Mouse (Mus musculus) lung, postnatal 0 days (tissue): ENCODE data around the gene Rgs6. TPM values are rescaled to one million over a fixed set of nuclear protein-coding genes. Genes with fewer than 3 reads are reported as not detected.

Experiments
- ATAC-seq: fragments of 200-750 bp; cut with Nextera tagmentation; 2 replicates; pipeline ENCODE4 v1.8.0; 2017; ENCODE audit warnings: moderate library complexity
- DNase-seq: peaks from one replicate; pipeline ENCODE4 v3.0.0-alpha.2; 2016; ENCODE audit warnings: low spot score
- H3K27ac ChIP-seq: fragments of 300-500 bp; sonication (generic); 2 replicates; pipeline ENCODE4 v1.5.1; 2014; ENCODE audit warnings: antibody characterized with exemption, mild to moderate bottlenecking, low read length, mixed read lengths
- H3K27me3 ChIP-seq: fragments of 300-500 bp; sonication (generic); replicated peaks from 2 replicates; pipeline ENCODE4 v1.6.1; 2014; ENCODE audit warnings: low read length, mixed read lengths; ENCODE audit not compliant: insufficient read depth
- H3K36me3 ChIP-seq: fragments of 300-500 bp; sonication (generic); 2 replicates; pipeline ENCODE4 v1.6.1; 2014; ENCODE audit warnings: low read length, mixed read lengths; ENCODE audit not compliant: insufficient read depth
- H3K4me1 ChIP-seq: fragments of 300-500 bp; sonication (generic); 2 replicates; pipeline ENCODE4 v1.6.1; 2014; ENCODE audit warnings: antibody characterized with exemption, low read depth, low read length, mixed read lengths; ENCODE audit not compliant: insufficient read depth
- H3K4me2 ChIP-seq: fragments of 300-500 bp; sonication (generic); replicated peaks from 2 replicates; pipeline ENCODE4 v1.6.1; 2014; ENCODE audit warnings: low read depth, mild to moderate bottlenecking, low read length, moderate library complexity, mixed read lengths
- H3K4me3 ChIP-seq: fragments of 300-500 bp; sonication (generic); 2 replicates; pipeline ENCODE4 v1.5.1; 2014; ENCODE audit warnings: low read depth, low read length
- H3K9ac ChIP-seq: fragments of 300-500 bp; sonication (generic); replicated peaks from 2 replicates; pipeline ENCODE4 v1.6.1; 2014; ENCODE audit warnings: low read depth, mild to moderate bottlenecking
- H3K9me3 ChIP-seq: fragments of 300-500 bp; sonication (generic); 2 replicates; pipeline ENCODE4 v1.6.1; 2016; ENCODE audit warnings: low read length, mixed read lengths
- CTCF ChIP-seq: IDR thresholded peaks from 2 replicates; pipeline ENCODE4 v1.5.1; 2016; ENCODE audit warnings: antibody characterized with exemption, mild to moderate bottlenecking
- EP300 ChIP-seq: IDR thresholded peaks from 2 replicates; pipeline ENCODE4 v1.6.1; 2016; ENCODE audit warnings: antibody characterized with exemption, mild to moderate bottlenecking, control low read depth
- WGBS: fragments of 180-500 bp; shearing (Covaris S2); extraction: QIAGEN DNeasy Blood & Tissue Kit; methylation state at CpG from one replicate; pipeline ENCODE4 v1.1.7; 2014; 5-methylcytosine and 5-hydroxymethylcytosine counted together
- polyA plus RNA-seq: library from polyadenylated mRNA; unstranded; fragments of >200 nt; fragmentation: Nextera tagmentation; extraction: Ambion mirVana; gene quantifications from 2 replicates; pipeline ENCODE4 v1.2.1, GENCODE M21; 2015

Rgs6 gene
- polyA plus RNA-seq, 1 experiment from 2014 or later = 2.6 TPM

GRCm38 (mm10) chr12:82731587-82731986 lies 143.5 kb downstream of the Rgs6 start:
- H3K4me2 ChIP-seq = no peak overlapping the region
- H3K36me3 ChIP-seq = no peaks in the 10 kb centered on the region
- H3K4me3 ChIP-seq = no peak overlapping the region
- no peak overlapping the region for H3K27ac ChIP-seq
- no peaks in the 10 kb centered on the region for H3K9me3 ChIP-seq
- H3K9ac ChIP-seq = no peak overlapping the region
- ATAC-seq = no peak
- DNase-seq = no peak
- 56% methylated on average over 7 of the region's 7 CpGs for WGBS
- TF ChIP-seq EP300 = no peak
- no peak for TF ChIP-seq CTCF
- H3K27me3 ChIP-seq = no peaks in the 10 kb centered on the region
- H3K4me1 ChIP-seq = no peaks in the 10 kb centered on the region

DNA sequence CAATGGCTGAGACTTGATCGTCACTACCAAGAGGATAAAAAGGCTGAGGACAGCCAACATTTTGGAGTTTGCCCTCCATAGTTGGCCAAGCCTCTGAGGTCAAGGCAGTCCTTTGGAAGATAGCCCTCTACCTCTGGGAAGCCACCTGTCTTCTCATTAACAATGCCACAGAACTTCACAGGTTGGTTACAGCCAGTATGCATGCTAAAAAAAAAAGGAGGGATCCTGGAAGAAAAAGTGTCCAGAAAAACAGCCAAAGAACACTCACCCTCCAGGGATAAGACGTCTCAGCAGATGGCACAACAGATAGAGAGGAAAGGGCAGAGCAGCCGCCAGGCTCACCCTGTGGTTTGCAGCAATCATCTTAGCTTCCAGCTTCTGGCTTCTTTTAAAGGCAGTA lies 154.9 kb downstream of the Rgs6 start:
- H3K4me2 ChIP-seq = no peak overlapping the region
- ATAC-seq = no peak
- H3K4me3 ChIP-seq = no peak overlapping the region
- no peaks in the 10 kb centered on the region for H3K4me1 ChIP-seq
- H3K27ac ChIP-seq = no peak overlapping the region
- TF ChIP-seq EP300 (no peak), CTCF (no peak)
- H3K36me3 ChIP-seq = no peaks in the 10 kb centered on the region
- H3K27me3 ChIP-seq = no peaks in the 10 kb centered on the region
- no peak for DNase-seq
- 81% methylated on average over 3 of the region's 3 CpGs for WGBS
- no peak overlapping the region for H3K9ac ChIP-seq
- no peaks in the 10 kb centered on the region for H3K9me3 ChIP-seq

DNA sequence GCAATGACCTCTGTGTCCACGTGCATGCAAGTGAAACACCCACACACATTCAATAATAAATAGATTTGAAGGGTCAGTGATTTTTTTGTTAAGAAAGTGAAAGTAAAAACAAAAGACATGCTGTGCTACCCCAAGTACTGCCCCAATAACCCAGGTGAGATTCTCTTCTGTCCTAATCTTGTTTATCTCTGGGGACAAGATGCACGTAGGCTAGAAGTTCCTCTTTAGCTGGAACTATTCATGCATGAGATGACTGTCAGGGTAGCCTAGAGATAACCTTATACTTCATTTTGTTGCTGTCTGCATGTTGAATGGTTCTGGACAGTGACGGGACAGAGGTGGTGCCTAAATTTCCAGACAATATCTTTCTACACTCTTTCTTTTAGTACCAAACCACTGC lies 155.9 kb downstream of the Rgs6 start:
- Histone ChIP-seq H3K4me3 (no peak overlapping the region), H3K27me3 (no peaks in the 10 kb centered on the region), H3K9me3 (no peaks in the 10 kb centered on the region), H3K4me2 (no peak overlapping the region), H3K9ac (no peak overlapping the region), H3K27ac (no peak overlapping the region), H3K4me1 (no peaks in the 10 kb centered on the region), H3K36me3 (no peaks in the 10 kb centered on the region)
- DNase-seq = no peak
- TF ChIP-seq CTCF = no peak
- no peak for TF ChIP-seq EP300
- ATAC-seq = no peak
- WGBS = 55% methylated on average over 3 of the region's 3 CpGs

DNA sequence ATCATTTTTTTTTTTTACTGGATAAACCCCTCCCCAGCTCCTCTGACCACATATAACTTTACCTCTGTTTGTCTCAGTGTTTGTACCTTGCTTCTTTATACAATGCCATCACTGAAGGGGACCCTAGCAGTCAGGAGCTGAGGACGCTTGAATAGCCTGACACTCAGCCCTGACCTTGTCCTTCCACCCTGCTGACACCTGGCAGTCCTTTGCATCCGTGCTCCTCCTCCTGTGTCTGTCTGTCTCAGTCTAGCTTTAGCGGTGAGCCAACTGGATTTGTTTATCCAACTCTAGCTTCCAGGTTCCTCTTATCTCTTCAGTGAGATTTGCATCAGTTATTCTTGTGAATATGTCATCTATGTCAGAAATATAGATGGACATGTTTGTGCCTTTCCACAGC lies 156.7 kb downstream of the Rgs6 start:
- DNase-seq = no peak
- H3K4me1 ChIP-seq = no peaks in the 10 kb centered on the region
- no peak overlapping the region for H3K4me3 ChIP-seq
- no peaks in the 10 kb centered on the region for H3K9me3 ChIP-seq
- no peak overlapping the region for H3K9ac ChIP-seq
- no peaks in the 10 kb centered on the region for H3K36me3 ChIP-seq
- H3K27ac ChIP-seq = no peak overlapping the region
- ATAC-seq = no peak
- TF ChIP-seq CTCF = no peak
- TF ChIP-seq EP300 = no peak
- WGBS = 20% methylated on average over 3 of the region's 3 CpGs
- no peak overlapping the region for H3K4me2 ChIP-seq
- no peaks in the 10 kb centered on the region for H3K27me3 ChIP-seq

DNA sequence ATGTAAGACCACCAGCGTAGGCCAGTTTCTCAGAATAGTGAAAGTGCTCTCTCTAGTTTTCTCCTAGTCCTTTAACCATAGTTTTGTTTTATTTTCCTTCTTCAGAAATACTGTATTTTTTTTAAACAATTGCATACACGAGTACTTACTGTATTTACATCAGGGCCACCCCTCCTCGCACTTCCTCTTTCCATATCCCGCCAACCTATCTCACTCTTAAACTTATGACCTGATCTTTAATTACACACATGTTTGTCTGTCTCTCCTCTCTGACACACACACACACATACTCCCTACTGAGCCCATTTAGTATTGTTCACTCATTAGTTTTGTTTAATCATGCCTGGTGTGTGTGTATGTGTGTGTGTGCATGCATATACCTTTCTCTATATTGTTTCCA lies 159.0 kb downstream of the Rgs6 start:
- no peaks in the 10 kb centered on the region for H3K9me3 ChIP-seq
- H3K4me2 ChIP-seq = no peak overlapping the region
- no peaks in the 10 kb centered on the region for H3K4me1 ChIP-seq
- H3K4me3 ChIP-seq = no peak overlapping the region
- WGBS = 67% methylated on average over 4 of the region's 4 CpGs
- DNase-seq (no peak), ATAC-seq (no peak)
- TF ChIP-seq EP300 = no peak
- TF ChIP-seq CTCF = no peak
- no peaks in the 10 kb centered on the region for H3K36me3 ChIP-seq
- no peaks in the 10 kb centered on the region for H3K27me3 ChIP-seq
- H3K9ac ChIP-seq = no peak overlapping the region
- H3K27ac ChIP-seq = no peak overlapping the region

GRCm38 (mm10) chr12:82751846-82752245 lies 163.8 kb downstream of the Rgs6 start:
- H3K4me2 ChIP-seq = no peak overlapping the region
- no peaks in the 10 kb centered on the region for H3K27me3 ChIP-seq
- no peak overlapping the region for H3K27ac ChIP-seq
- no peak for ATAC-seq
- H3K9ac ChIP-seq = no peak overlapping the region
- no peaks in the 10 kb centered on the region for H3K4me1 ChIP-seq
- TF ChIP-seq CTCF = no peak
- TF ChIP-seq EP300 = no peak
- no peaks in the 10 kb centered on the region for H3K9me3 ChIP-seq
- no peaks in the 10 kb centered on the region for H3K36me3 ChIP-seq
- no peak for DNase-seq
- no peak overlapping the region for H3K4me3 ChIP-seq
- WGBS = 69% methylated on average over 2 of the region's 2 CpGs

GRCm38 (mm10) chr12:82754501-82754900 lies 166.4 kb downstream of the Rgs6 start:
- H3K27ac ChIP-seq = no peak overlapping the region
- DNase-seq = no peak
- no peak for ATAC-seq
- H3K9ac ChIP-seq = no peak overlapping the region
- TF ChIP-seq CTCF (no peak), EP300 (no peak)
- no peak overlapping the region for H3K4me2 ChIP-seq
- no peaks in the 10 kb centered on the region for H3K36me3 ChIP-seq
- no peaks in the 10 kb centered on the region for H3K9me3 ChIP-seq
- no peak overlapping the region for H3K4me3 ChIP-seq
- 25% methylated on average over 3 of the region's 3 CpGs for WGBS
- H3K4me1 ChIP-seq = no peaks in the 10 kb centered on the region
- no peaks in the 10 kb centered on the region for H3K27me3 ChIP-seq
